Mouse (Mus musculus) right cerebral cortex, postnatal 10 days (tissue): Measurements from ENCODE around the gene Atp5s.

Experiments
- DNase-seq, 2 experiments: peaks; one replicate each; pipeline ENCODE4 v3.0.0; 2021; ENCODE audit warnings: low spot score in 2 of 2

Gene Atp5s

GRCm38 (mm10) chr12:69777957-69778356 lies 53.2 kb downstream of the Atp5s start:
- no peak for DNase-seq

DNA sequence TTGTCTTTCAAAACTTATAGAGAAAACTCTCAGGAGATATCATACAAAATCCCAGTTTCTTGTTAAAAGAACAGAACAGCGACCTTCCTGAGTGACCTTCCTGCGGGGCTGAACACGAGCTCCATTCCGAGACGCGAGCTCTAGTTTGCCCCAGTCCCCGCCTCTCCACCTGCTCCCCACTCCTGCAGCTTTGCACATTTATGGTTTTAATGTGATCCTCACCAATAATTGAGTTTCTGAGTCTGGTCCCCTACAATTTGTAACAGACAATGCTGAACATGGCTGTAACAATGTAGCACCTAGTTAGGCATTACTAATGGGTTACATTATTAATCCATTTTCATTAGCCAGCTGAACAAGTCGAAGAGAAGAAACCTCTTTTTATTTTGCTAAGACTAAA lies 56.7 kb downstream of the Atp5s start:
- no peak for DNase-seq

DNA sequence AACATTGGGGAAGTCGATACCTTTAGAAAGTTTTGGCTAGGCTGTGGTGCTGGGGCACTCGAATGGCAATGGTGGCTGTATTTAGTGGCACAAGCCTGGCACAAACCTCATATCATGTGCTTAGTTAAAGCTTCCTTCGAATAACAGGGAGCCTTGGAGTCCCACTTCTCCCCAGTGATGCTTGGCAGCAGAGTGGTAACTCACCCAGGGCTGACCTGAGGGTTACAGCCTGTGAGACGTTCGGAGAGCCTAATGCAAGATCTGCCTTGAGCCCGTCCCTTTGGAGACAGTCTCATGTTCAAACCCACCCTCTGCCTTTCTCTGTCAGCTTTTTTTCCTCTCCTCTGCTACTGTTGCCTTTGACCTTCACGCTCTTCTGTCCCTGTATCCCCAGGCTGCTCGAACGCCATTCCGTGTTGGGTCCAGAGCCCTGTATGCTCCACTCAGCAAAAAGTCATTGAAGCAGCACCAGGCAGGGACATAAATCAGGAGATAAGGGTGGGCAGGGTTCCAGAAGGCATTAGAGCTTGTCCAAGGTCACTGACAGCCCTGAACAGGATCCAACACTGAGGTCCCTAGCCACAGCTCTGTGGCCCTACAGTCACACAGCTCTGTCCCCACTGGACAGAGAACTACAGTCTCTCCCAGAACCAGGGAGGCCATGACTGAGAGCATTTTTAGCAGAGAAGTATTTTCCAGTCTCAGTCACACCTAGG lies 57.3 kb downstream of the Atp5s start:
- no peak for DNase-seq

- no peak for DNase-seq
Measured at GRCm38 (mm10) chr12:69783247-69784025, 58.7 kb downstream of the Atp5s start.

GRCm38 (mm10) chr12:69785471-69785870 lies 60.7 kb downstream of the Atp5s start:
- DNase-seq: no peak

DNA sequence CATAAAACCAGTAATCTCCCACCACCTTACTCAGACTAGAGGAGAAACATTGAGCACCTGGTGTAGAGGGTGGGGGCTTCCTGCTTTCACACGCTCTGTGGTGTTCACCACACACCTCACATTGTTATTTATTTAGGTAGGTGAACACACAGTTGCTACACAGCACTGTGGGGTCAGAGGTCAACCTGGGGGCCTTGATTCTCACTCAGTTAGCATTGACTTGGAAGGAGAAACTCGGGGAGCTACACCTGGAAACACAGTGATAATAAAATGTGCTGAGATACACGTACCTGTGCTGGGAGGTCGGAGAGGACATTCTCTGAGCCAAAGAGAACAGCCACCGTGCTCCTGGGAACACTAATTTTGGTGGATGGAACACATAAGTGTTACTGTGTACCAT lies 63.6 kb downstream of the Atp5s start:
- DNase-seq: no peak

DNA sequence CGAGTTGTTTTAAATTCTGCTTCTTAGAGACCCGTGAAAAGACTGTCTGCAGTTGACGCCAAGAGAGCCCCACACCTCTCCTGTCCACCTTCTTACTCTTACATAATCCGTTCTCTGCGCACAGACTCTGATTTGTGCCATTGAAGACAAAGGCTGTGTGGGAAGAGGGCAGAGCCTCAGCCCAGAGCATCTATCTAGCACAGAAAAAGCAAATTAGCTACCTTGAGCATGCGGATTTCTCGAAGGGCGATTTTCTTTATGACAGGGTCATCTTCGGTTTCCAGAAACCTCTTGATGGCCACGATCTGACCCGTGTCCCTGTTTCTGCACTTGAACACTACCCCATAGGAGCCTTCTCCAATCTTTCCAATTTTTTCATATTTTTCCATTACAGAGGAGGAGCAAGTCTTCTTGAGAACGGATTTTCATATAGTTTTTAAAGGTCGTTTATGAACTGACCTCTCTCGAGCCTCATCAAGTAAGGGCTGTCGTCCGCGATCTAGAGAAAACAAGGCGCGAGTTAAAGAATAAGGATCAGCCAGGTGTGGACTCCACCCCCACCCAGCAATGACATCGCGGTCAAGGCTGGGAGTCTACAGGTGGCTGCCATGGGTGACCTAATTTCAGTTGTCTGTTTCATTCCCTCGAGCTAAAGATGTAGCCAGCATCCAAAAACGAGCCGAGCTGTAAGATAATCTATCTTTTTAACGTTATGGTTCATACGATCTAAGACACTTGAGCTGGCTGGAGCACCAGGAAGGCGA lies 65.2 kb downstream of the Atp5s start:
- peak in 1 of 2 experiments; percentile 42 for DNase-seq

DNA sequence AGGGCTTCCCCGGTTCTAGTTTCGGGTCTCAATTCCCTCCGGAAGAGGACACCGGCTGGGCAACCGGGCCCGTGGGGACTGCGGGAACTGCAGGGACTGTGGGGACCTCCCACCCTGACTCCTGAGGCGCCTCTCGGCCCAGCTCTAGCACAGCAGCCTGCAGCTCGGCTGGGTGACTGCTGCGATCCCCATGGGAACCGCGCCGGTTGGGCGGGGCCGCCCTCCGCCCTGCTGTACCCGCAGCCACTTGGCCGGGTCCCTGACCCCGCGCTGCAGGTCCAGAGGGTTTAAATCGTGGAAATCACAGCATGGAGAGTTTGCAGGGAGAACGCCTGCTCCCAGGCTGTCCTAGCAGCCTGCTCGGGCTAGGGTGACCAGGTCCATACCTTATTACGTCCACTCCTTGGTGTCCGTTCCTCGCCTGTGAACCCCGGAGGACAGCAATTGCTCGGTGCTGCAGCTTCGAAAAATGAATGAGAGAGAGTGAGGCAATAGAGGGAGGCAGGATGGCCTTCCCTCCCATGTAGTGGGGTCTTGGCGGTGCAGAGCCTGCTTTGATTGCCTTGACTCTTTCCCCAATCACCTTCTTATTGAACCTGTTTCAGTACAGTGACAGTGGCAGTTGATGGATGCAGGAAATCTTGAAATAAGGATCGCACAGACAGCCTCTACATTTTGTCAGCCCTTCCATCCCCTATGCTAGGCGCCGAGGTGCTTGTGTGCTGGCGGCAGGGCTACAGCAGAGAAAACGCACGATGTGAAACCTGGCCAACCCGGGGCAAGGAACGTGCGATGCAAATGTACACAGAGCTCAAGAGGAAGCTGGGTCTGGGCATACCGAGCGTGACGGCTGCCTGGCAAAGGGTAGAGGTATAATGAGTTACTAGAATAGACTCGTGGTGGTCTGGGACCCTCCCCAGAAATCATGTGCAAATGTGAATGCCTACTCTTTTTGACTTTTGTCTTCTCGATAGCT lies 66.1 kb downstream of the Atp5s start, which contains the start of gene Cdkl1:
Gene Cdkl1 (minus strand): TSS at position 738 of the 976 bp plus-strand sequence.
- peak; percentile 77 to 80 for DNase-seq
